Mouse (Mus musculus) liver, postnatal 0 days (tissue): ENCODE results near the gene Gm5741. TPM values are rescaled to one million over a fixed set of nuclear protein-coding genes. Genes with fewer than 3 reads are reported as not detected.
"Not testable (repeated sequence)": the region's sequence is repeated elsewhere in the genome, so short reads cannot be mapped to it uniquely, and the experiment has no call there.

Source experiments
- ATAC-seq: fragments of 200-750 bp; cut with Nextera tagmentation; 2 replicates; pipeline ENCODE4 v1.8.0; 2017; ENCODE audit warnings: mild to moderate bottlenecking, moderate library complexity
- DNase-seq: peaks from one replicate; pipeline ENCODE4 v3.0.0-alpha.2; 2016
- H3K27ac ChIP-seq: fragments of 300-500 bp; sonication (generic); 2 replicates; pipeline ENCODE4 v1.5.1; 2014; ENCODE audit warnings: antibody characterized with exemption, moderate library complexity, mild to moderate bottlenecking, low read depth
- H3K27me3 ChIP-seq: fragments of 300-500 bp; sonication (generic); 2 replicates; pipeline ENCODE4 v1.6.1; 2014; ENCODE audit warnings: low read length, control low read depth, mixed read lengths; ENCODE audit not compliant: insufficient read depth
- H3K36me3 ChIP-seq: fragments of 300-500 bp; sonication (generic); replicated peaks from 2 replicates; pipeline ENCODE4 v1.6.1; 2014; ENCODE audit warnings: mild to moderate bottlenecking, control low read depth, low read length, moderate library complexity, mixed read lengths; ENCODE audit not compliant: insufficient read depth
- H3K4me1 ChIP-seq: fragments of 300-500 bp; sonication (generic); 2 replicates; pipeline ENCODE4 v1.6.1; 2014; ENCODE audit warnings: antibody characterized with exemption, mild to moderate bottlenecking, control low read depth; ENCODE audit not compliant: insufficient read depth
- H3K4me2 ChIP-seq: fragments of 300-500 bp; sonication (generic); 2 replicates; pipeline ENCODE4 v1.6.1; 2014; ENCODE audit warnings: low read depth, mild to moderate bottlenecking, low read length, moderate library complexity, mixed read lengths
- H3K4me3 ChIP-seq: fragments of 300-500 bp; sonication (generic); 2 replicates; pipeline ENCODE4 v1.5.1; 2014; ENCODE audit warnings: low read depth, low read length
- H3K9ac ChIP-seq: fragments of 300-500 bp; sonication (generic); replicated peaks from 2 replicates; pipeline ENCODE4 v1.6.1; 2014; ENCODE audit warnings: mild to moderate bottlenecking, moderate library complexity
- H3K9me3 ChIP-seq: fragments of 300-500 bp; sonication (generic); 2 replicates; pipeline ENCODE4 v1.6.1; 2016; ENCODE audit warnings: mild to moderate bottlenecking, control low read depth, low read length, mixed read lengths
- CTCF ChIP-seq: sonication (generic); IDR thresholded peaks from 2 replicates; pipeline ENCODE4 v1.5.1; 2016; ENCODE audit warnings: antibody characterized with exemption, low read depth
- EP300 ChIP-seq: IDR thresholded peaks from 2 replicates; pipeline ENCODE4 v1.6.1; 2016; ENCODE audit warnings: antibody characterized with exemption, low read depth, mild to moderate bottlenecking
- WGBS: fragments of 180-500 bp; shearing (Covaris S2); extraction: QIAGEN DNeasy Blood & Tissue Kit; methylation state at CpG from one replicate; pipeline ENCODE4 v1.1.7; 2014; ENCODE audit not compliant: insufficient replicate concordance; 5-methylcytosine and 5-hydroxymethylcytosine counted together
- polyA plus RNA-seq: library from polyadenylated mRNA; unstranded; fragments of >200 nt; fragmentation: Nextera tagmentation; extraction: Ambion mirVana; gene quantifications from 2 replicates; pipeline ENCODE4 v1.2.1, GENCODE M21; 2015

Gm5741 gene
- polyA plus RNA-seq, 1 experiment from 2014 or later = not detected

DNA sequence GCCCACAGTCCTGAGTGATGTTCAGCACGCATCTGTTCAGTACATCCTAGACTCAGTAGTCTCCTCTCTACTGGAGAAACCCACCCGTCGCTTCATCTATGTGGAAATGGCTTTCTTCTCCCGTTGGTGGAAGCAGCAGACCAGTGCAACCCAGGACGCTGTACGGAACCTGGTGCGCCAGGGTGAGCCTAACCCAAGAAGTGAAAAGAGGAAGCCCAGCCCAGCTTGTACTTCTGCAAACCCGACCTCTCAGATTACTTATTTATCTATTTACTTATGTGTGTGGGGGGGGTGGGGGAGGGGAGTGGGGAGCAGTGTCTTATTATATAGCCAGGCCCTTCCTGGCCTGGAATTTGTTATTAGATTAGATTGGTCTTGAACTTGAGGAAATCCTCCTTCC, 16.9 kb upstream of the Gm5741 start:
- DNase-seq = no peak
- Histone ChIP-seq H3K4me2 (peak overlapping the region; percentile 97), H3K9ac (peak overlapping the region; percentile 81; the same call in 1 of the 2 replicates), H3K27ac (peak overlapping the region; percentile 64), H3K36me3 (peaks cover 32% of the 10 kb centered on the region), H3K4me1 (peaks cover 28% of the 10 kb centered on the region), H3K9me3 (no peaks in the 10 kb centered on the region), H3K4me3 (peak overlapping the region; percentile 82), H3K27me3 (no peaks in the 10 kb centered on the region)
- no peak for TF ChIP-seq CTCF
- TF ChIP-seq EP300 = no peak
- no peak for ATAC-seq
- 39% methylated on average over 8 of the region's 8 CpGs for WGBS

DNA sequence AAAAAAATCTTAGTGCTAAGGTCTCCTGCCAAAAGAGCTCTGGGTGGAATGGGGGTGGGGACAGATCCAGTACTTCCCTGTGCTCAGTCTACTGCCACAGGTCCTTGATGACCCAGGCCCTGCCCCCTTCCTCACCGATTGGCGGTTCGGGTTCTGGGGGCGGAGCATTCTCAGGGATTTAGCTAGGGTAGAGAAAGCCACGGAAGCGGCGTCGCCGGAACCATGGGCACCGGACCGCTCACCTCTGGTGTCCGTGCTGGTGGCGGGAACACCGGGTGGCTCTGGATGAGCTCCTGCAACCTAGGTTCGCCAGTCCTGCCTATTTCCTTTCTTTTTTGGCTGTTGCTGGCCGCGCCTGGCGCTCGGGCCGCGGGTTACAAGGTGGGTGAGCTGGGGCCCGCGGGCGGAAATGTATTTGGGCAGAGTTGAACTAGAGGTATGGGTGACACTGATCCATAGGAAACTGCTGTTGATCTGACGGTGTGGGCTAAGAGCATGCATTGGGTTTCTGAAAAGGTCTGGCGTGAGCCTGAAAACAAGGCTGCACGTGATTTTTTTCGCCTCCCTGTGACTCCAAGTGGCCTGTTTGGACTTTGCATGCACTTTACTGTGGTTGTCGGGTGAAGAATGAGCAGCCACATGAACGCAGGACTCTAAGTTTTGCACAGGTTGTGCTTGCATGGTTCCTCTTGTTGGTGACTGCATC, 15.5 kb upstream of the Gm5741 start, which contains the start of gene Man2b1:
Man2b1 (plus strand) TSS at position 163 of the 706 bp plus-strand sequence.
- H3K36me3 ChIP-seq = peaks cover 27% of the 10 kb centered on the region
- H3K4me3 ChIP-seq = peak within 1 kb of the TSS; percentile 82
- DNase-seq (peak; percentile 91), ATAC-seq (peak; percentile 81)
- under 1% methylated on average over 30 of the region's 30 CpGs for WGBS
- H3K4me2 ChIP-seq = peak within 1 kb of the TSS; percentile 97
- H3K4me1 ChIP-seq = peaks cover 30% of the 10 kb centered on the region
- no peaks in the 10 kb centered on the region for H3K27me3 ChIP-seq
- H3K9me3 ChIP-seq = no peaks in the 10 kb centered on the region
- peak within 1 kb of the TSS; percentile 81 for H3K9ac ChIP-seq
- TF ChIP-seq CTCF (peak; percentile 24; the same call in 1 of the 2 replicates), EP300 (no peak)
- H3K27ac ChIP-seq = peak within 1 kb of the TSS; percentile 84

DNA sequence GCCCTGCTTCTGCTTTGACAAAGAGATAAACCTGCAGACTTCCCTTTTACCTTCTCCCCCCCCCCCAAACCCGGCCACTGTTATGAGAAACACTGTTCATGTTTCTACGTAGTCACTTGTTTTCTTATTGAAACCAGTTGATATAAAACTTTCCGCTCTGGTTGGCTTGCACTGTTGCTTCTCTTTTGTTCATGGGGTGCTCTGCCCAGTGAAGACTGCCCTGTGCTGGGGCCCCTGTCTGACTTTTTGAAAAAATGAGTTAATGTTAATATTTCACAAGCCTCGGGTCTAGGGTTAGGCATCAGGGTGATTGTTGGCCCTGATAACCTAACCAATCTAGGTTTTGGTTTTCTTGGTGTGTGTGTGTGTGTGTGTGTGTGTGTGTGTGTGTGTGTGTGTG, 14.4 kb upstream of the Gm5741 start:
- 40% methylated on average over 4 of the region's 4 CpGs for WGBS
- H3K4me3 ChIP-seq, H3K9me3 ChIP-seq, H3K27me3 ChIP-seq, H3K9ac ChIP-seq, DNase-seq, ATAC-seq: not testable (repeated sequence)
- H3K4me2 ChIP-seq = peak overlapping the region; percentile 97; the same call in 1 of the 2 replicates
- peaks cover 30% of the 10 kb centered on the region for H3K4me1 ChIP-seq
- peaks cover 17% of the 10 kb centered on the region for H3K36me3 ChIP-seq
- H3K27ac ChIP-seq = peak overlapping the region; percentile 84

DNA sequence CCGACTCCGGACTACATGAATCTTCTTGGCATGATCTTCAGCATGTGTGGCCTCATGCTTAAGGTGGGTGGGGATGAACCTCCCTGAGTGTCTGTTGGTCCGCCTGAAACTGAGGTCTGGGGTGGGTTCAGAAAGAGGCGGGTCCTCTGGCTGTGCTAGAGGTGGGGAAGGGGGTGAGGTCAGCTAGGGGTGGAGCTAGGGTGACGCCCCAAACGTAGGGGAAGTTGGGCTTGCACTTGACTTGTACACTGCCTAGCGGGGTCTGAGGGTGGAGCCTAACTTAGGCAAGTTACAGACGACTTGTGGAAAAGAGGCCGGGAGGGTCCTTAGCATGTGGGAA, 13.4 kb upstream of the Gm5741 start, which contains the start of gene Wdr83:
Wdr83 (minus strand) TSS at position 91 of the 340 bp plus-strand sequence.
- H3K4me1 ChIP-seq = peaks cover 30% of the 10 kb centered on the region
- peak; percentile 78 for DNase-seq

DNA sequence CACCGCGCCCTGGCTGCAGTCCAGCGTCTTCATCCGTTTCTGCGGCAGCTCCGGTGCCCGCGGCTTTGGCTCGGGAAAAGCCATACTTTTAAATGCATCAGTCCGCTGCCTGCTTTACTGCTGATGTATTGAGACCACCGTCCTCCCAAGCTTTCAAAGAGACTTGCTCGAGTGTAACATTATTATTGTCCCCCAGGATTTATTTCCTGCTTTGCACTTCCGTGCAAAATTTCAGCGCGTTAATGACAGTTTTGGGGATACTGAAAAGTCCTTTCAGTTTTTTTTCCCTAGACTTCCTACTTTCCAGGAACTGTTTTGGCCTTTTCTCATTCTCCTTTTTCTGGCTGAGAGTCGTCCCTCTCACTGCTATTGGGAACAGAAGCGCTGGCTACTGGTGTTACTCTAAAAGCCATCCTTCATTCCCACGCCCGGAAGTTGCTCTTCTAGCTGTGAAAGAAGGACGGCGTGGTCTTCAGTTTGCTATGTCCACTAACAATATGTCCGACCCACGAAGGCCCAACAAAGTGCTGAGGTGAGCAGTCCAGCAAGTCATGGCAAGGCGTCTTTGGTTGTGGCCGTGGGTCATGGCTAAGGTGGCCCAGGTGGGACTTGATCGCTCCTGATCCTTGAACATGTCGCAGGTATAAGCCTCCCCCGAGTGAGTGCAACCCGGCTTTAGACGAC, 12.9 kb upstream of the Gm5741 start, which contains the start of gene Wdr83os:
Wdr83os (plus strand) TSS at position 209 of the 684 bp plus-strand sequence.
- DNase-seq = peak; percentile 70
- Histone ChIP-seq H3K4me3 (peak within 1 kb of the TSS; percentile 92), H3K9ac (peak within 1 kb of the TSS; percentile 93), H3K4me1 (peaks cover 30% of the 10 kb centered on the region), H3K36me3 (peaks cover 19% of the 10 kb centered on the region), H3K27ac (peak within 1 kb of the TSS; percentile 84), H3K9me3 (no peaks in the 10 kb centered on the region), H3K4me2 (peak within 1 kb of the TSS; percentile 95), H3K27me3 (no peaks in the 10 kb centered on the region)
- under 1% methylated on average over 30 of the region's 30 CpGs for WGBS
- ATAC-seq = peak; percentile 43
- TF ChIP-seq CTCF (no peak), EP300 (0 out of 2 replicates have a peak, but pooled peaks have one; percentile 19)

More for the DNA sequence above, 13.4 kb upstream of the Gm5741 start, which contains the start of gene Wdr83:
- Histone ChIP-seq H3K36me3 (peaks cover 15% of the 10 kb centered on the region), H3K9ac (peak within 1 kb of the TSS; percentile 93), H3K27ac (peak within 1 kb of the TSS; percentile 84), H3K9me3 (no peaks in the 10 kb centered on the region), H3K27me3 (no peaks in the 10 kb centered on the region), H3K4me3 (peak within 1 kb of the TSS; percentile 92), H3K4me2 (peak within 1 kb of the TSS; percentile 97)
- ATAC-seq = peak; percentile 53
- WGBS = 0% methylated on average over 9 of the region's 9 CpGs
- no peak for TF ChIP-seq EP300
- no peak for TF ChIP-seq CTCF

DNA sequence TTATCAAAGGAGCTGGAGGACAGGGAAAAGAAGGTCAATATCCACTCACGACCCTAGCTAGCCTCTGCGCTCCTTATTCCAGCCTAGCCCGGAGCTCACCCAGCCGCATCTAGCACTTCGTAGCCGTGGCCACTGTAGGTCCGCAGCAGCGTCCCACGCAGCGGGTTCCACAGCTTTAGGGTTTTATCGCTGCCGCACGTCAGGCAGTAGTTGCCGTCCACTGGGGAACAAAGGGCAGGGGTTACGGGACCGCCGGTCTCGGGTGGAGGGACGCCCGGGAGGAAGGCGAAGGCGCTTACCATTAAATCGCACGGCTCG, 12.4 kb upstream of the Gm5741 start:
- H3K27me3 ChIP-seq = no peaks in the 10 kb centered on the region
- no peaks in the 10 kb centered on the region for H3K9me3 ChIP-seq
- peaks cover 30% of the 10 kb centered on the region for H3K4me1 ChIP-seq
- under 1% methylated on average over 25 of the region's 25 CpGs for WGBS
- DNase-seq = peak; percentile 66
- peak overlapping the region; percentile 93 for H3K9ac ChIP-seq
- H3K4me2 ChIP-seq = peak overlapping the region; percentile 95
- H3K36me3 ChIP-seq = peaks cover 21% of the 10 kb centered on the region
- H3K27ac ChIP-seq = peak overlapping the region; percentile 84
- TF ChIP-seq EP300 (no peak), CTCF (no peak)
- peak overlapping the region; percentile 92 for H3K4me3 ChIP-seq
- ATAC-seq = no peak
